Mouse (Mus musculus) embryonic stem cell, embryonic (primary cell): Measurements from ENCODE around the gene Gm20388.

ENCODE experiments used
- CTCF ChIA-PET, 4 experiments: fragments of 300-600 bp in 2 of 4; fragments of 350-600 bp in 2 of 4; sonication (Branson Sonifier 250); formaldehyde crosslinking; loops; one replicate each; lab custom pipeline; 2022; ENCODE audit warnings: inconsistent platforms in 2 of 4; lab: Charles Lee
- POLR2A ChIA-PET, 4 experiments: fragments of 300-600 bp in 2 of 4; fragments of 350-600 bp in 2 of 4; sonication (Branson Sonifier 250); formaldehyde crosslinking; loops; one replicate each; lab custom pipeline; 2022; ENCODE audit warnings: antibody characterized with exemption in 4 of 4, inconsistent platforms in 1 of 4; lab: Charles Lee

The Gm20388 gene

DNA sequence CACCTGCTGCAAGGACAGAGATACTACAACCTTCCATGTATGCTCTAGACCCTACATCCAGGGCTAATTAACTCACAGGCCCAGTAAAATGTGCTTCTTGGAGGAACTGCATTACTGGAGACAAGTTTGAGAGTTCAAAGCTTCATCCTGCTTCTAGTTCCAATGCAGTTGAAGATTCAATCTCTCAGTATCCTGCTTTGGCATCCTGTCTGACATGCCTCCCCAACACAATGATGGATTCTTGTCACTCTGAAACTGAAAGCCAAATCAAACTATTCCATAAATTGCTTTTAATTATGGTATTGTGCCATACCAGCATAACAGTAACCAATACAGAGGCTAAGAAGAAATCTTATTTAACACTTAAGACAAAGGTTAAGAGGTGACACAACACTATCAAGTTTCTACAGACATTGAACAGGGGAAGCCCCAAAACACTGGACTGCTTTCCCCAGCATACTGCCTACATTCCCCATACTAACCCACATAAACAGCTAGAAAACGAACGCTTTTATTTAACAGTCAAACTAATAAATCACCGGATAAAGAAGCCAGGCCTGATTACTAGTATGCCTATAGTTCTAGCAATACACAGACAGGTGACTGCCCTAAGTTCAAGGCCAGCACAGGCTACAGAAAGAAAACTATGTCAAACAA is 3059.5 kb downstream of the Gm20388 start:
- ChIA-PET CTCF (interaction anchor here in 1 of 4 experiments (0.6 kb wide), 1 partner anchor 60 kb away, joined by 3 read pairs; no protein-coding TSS in a partner anchor), POLR2A (interaction anchor here in 2 of 4 experiments (0.9 to 2.3 kb wide), 9 partner anchors 9 to 75 kb away, joined by 3 to 11 read pairs (median 6); partner anchors contain the start of gene Ankrd11 (in 1 of the 2))

DNA sequence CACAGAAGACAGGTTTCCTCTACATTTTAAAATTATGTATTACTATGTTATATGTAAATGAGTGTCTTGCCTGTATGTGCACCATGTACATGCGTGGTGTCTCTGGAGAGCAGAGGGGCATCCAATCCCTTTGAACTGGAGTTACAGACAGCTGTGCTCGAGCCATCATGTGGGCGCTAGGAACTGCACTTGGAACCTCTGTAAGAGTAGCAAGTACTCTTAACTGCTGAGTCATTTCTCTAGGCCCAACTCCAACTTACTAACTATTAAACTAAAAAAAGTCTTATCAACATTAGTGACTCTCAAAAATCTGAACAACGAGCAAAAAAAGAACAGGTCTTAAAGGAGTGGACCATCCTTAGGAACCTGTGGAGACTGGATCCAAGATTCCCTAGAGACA is 3065.4 kb downstream of the Gm20388 start:
- CTCF ChIA-PET: no interaction called here
- POLR2A ChIA-PET: interaction anchor here in 2 of 4 experiments (0.6 to 1.6 kb wide), 4 partner anchors 17 to 69 kb away, joined by 3 to 6 read pairs (median 4); no protein-coding TSS in a partner anchor

DNA sequence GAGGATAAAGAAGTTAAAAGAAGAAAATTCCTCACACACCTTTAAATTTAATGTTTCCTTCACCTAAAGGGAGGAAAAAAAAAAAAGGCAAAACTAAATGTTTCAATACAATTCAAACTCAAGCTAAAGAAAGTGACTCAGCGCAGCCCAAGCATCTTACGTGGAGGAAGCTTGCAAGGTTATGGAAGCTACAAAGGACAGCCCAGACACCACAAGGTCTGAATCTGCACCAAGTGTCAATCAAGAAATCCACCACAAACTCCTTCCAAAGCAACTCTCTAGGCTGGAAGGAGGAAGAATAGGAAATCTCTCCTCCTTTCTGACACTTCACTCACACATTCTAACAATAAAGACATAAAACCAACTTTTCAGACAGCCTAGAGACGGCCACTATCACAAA is 3068.8 kb downstream of the Gm20388 start:
- ChIA-PET POLR2A (interaction anchor here in 3 of 4 experiments (0.6 to 3.7 kb wide), 28 partner anchors 10 to 1887 kb away, joined by 3 to 42 read pairs (median 6); partner anchors contain the start of gene Ankrd11 (in 2 of the 3)), CTCF (interaction anchor here in 1 of 4 experiments (0.7 kb wide), 1 partner anchor 73 kb away, joined by 3 read pairs; no protein-coding TSS in a partner anchor)

DNA sequence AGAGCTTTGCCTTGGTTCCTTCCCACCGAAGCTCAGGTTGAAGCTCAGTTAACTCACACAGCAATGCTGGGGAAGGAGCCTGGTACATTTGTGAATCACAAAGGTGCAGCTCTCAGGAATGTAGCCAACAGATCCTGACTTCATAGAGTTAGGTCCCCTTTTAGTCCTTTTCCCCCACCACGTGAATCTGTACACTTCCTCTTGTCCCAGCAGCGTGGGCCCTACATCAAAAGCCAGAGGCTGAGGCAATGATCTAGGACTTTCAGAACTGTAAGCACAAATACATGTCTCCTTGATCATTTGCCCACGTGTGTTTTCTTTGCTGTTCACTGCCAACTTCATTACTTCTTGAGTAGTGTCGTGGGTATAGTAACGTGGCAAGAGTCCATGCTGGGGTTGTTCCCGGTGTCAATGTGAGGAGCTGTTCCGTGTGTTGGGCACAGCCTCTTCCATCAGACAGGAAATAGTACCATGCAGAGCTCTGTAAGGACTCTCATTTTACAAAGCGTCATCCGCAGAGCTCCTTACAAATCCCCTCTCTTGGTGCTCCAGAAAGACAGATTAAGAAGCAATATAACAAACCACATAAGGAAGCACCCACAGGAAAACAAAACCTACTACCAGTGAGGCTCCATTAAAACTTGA is 3069.3 kb downstream of the Gm20388 start:
- CTCF ChIA-PET: interaction anchor here in 1 of 4 experiments (0.7 kb wide), 1 partner anchor 73 kb away, joined by 3 read pairs; no protein-coding TSS in a partner anchor
- POLR2A ChIA-PET: interaction anchor here in 3 of 4 experiments (0.5 to 3.7 kb wide), 34 partner anchors 9 to 1887 kb away, joined by 3 to 42 read pairs (median 4); partner anchors contain the start of gene Ankrd11 (in 2 of the 3)

DNA sequence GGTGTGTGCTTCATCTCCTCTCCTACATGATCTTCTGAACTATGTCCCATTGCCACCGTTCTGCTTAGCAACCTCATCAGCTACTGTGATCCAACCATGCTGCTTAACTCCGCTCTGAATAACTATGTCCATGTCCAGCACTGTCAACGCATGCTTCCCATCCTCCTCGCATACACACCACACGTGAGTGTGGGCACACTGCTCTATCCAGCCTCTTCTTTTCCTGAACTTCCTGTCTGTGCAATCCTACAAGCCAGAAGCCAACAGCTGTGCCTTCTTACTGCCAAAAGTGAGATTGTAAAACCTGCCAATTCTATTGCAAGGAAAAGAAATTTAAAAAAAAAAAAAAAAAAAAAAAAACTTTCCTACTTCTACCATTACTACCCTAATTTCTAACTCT is 3071.0 kb downstream of the Gm20388 start:
- CTCF ChIA-PET: interaction anchor here in 1 of 4 experiments (0.6 kb wide), 2 partner anchors 34 to 70 kb away, joined by 3 to 4 read pairs; no protein-coding TSS in a partner anchor
- POLR2A ChIA-PET: interaction anchor here in 3 of 4 experiments (0.7 to 1.3 kb wide), 8 partner anchors 9 to 406 kb away, joined by 3 to 7 read pairs (median 4); no protein-coding TSS in a partner anchor

DNA sequence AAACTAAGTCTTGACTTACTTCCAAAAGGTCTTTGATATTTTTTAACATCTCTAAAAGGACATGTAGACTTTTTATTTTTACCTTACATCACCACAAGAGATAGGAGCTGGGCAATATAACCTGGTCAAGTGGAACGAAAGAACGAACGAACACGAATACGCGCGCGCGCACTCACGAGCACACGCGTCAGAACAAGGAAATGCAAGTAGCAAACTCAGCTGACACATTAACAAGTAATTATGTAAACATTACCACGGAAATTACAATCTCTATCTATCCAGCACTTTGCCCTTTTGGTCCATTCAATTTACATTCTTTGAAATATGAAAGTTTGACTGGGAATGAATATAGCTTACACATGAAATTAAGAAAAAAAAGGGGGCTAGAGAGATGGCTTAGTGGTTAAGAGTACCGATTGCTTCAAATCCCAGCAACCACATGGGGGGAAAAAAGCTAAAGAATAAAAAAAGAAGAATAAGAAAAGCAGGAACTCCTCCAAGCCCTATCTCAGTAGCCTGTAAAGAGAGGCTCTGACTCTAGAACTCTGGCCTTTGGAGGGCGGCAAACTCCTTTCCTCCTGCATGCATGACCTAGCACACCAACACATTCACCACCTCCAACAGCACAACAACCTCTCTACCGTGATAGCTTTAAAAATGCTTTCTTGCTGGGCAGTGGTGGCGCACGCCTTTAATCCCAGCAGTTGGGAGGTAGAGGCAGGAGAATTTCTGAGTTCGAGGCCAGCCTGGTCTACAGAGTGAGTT is 3072.7 kb downstream of the Gm20388 start:
- CTCF ChIA-PET: interaction anchor here in 2 of 4 experiments (0.6 kb wide), 2 partner anchors 20 to 421 kb away, joined by 5 to 10 read pairs; no protein-coding TSS in a partner anchor
- POLR2A ChIA-PET: interaction anchor here in 3 of 4 experiments (0.6 to 5.8 kb wide), 17 partner anchors 9 to 96 kb away, joined by 3 to 32 read pairs (median 4); partner anchors contain the start of gene Ankrd11 (in 2 of the 3)

DNA sequence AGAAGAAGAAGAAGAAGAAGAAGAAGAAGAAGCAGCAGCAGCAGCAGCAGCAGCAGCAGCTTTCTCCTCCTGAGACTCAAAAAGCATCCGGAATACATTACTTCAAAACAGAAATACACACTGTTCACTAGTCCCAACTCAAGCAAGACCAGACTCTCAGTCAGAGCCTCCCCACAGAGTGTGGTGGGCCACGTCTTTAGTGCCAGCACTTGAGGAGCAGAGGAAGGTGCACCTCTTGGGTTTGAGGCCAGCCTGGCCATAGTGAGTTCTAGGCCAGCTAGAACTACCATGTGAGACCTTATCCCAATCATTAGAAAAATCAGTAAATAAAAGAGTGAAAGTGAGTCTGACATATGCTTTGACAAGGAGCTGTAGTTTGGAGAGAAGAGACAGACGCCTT is 3073.5 kb downstream of the Gm20388 start:
- ChIA-PET POLR2A (interaction anchor here (0.7 to 5.8 kb wide), 21 partner anchors 9 to 111 kb away, joined by 3 to 32 read pairs (median 4); partner anchors contain the start of gene Ankrd11 (in 2 of the 4)), CTCF (interaction anchor here in 2 of 4 experiments (0.8 to 0.9 kb wide), 2 partner anchors 33 to 77 kb away, joined by 3 read pairs; no protein-coding TSS in a partner anchor)

DNA sequence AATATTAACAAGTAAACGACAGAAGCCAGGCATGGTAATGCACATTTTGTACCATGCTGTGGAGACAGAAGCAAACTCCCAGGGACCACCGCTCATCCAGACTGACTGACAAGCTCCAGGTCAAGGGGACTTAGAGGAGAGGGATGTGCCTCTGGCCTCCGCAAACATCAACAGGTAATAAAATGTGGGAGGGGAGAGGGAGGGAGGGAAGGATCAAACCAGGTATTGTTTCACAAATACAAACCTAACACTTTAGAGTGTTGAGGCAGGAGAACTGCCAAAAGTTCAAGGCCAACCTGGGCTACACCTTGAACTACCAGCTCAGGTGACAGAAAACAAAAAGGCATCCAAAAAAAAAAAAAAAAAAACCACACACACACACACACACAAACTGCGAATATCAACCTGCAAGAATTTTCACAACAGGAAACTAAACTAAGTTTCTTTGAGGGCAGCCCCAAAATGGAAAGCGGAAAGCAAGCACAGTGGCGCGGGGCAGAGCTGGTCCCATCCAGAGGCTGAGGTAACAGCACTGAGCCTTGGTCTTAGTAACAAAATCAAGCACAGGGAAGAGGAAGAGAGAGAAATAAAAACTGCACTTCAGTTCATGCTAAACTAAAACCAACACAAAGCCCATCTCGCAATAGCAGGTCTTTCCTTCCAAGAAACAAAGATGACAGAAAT is 3076.0 kb downstream of the Gm20388 start:
- ChIA-PET POLR2A (interaction anchor here (0.6 to 5.8 kb wide), 27 partner anchors 9 to 392 kb away, joined by 3 to 32 read pairs (median 4); partner anchors contain the start of gene Ankrd11 (in 2 of the 4)), CTCF (interaction anchor here in 2 of 4 experiments (0.6 to 1.0 kb wide), 4 partner anchors 43 to 147 kb away, joined by 3 to 11 read pairs (median 4); no protein-coding TSS in a partner anchor)

DNA sequence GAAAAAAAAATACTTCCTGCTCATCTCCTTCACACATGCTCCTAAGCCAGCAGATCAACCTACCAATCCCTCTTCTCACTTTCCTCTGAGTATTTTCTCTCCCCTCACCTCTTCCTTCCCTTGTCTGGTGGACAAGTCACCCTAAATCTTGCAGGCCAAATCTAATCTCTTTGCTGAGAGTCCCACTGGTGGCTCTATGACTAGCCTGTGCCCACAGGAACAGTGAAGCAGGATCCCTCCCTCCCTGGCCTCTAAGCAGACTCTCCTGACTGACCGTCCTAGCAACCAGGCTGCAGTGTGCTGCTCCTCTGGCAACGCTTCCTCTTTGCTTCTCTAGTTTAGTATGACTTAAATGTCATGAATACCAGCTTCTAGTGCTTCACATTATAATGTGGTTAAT is 3076.6 kb downstream of the Gm20388 start:
- POLR2A ChIA-PET: interaction anchor here (0.6 to 5.8 kb wide), 17 partner anchors 9 to 393 kb away, joined by 3 to 32 read pairs (median 4); partner anchors contain the start of gene Ankrd11 (in 2 of the 4)
- CTCF ChIA-PET: no interaction called here

DNA sequence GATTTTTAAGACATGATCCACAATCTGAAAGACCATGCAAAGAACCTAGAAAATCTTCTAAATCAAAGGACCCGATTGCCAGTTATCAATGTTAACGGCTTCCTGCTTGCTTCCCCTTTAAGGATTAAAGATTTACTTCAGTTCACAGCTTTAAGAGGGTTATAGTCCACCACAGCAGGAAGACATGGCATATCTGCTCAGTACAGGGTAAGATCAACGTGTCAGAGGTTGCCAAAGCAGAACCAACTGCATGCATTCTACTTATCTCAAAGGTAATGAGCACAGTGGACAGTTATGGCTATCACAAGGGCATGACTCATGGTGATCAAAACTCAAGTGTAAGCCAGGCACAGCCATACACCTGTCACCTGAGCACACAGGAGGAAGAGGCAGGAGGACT is 3078.3 kb downstream of the Gm20388 start:
- ChIA-PET POLR2A (interaction anchor here in 2 of 4 experiments (1.1 to 4.7 kb wide), 6 partner anchors 10 to 48 kb away, joined by 3 to 42 read pairs (median 6); no protein-coding TSS in a partner anchor), CTCF (no interaction called here)

DNA sequence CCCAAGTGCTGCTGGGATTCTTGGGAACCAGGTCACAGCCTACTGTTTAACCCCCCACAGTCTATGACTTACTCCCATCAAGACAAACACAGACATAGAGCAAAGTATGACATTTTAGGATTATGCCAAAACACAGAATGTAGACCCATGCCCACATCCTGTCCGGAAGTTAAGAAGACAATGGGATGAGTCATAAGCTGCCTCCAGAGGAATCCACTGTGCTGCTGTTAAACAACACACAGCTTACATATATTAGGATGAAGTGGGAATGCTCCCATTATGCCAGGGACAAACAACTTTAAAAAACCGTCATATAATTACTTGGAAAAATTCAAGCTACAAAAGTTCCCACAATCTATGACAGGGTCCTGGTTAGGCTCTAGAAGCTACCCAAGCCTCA is 3079.3 kb downstream of the Gm20388 start:
- CTCF ChIA-PET: interaction anchor here in 1 of 4 experiments (0.5 kb wide), 1 partner anchor 333 kb away, joined by 16 read pairs; no protein-coding TSS in a partner anchor
- POLR2A ChIA-PET: interaction anchor here in 3 of 4 experiments (0.5 to 4.7 kb wide), 17 partner anchors 10 to 353 kb away, joined by 3 to 42 read pairs (median 4); partner anchors contain the start of gene Ankrd11 (in 1 of the 3)

DNA sequence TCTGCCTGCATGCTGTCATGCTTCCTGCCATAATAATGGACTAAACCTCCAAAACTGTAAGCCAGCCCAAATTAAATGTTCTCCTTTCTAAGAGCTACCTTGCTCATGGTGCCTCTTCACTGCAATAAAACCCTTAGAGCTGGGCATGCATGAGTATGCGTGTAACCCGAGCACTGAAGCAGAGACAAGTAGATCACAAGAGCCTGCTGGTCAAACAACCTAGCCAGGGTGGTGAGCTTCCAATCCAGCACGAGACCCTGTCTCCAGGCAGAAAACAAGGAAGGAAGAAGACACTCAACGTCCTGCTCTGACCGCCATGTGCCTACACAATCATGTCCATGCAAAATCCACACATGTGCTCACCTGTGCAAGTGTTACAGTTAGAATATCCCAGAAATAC is 3080.7 kb downstream of the Gm20388 start:
- POLR2A ChIA-PET: interaction anchor here in 3 of 4 experiments (0.7 to 4.7 kb wide), 13 partner anchors 9 to 54 kb away, joined by 3 to 42 read pairs (median 4); partner anchors contain the start of gene Ankrd11 (in 1 of the 3)
- CTCF ChIA-PET: interaction anchor here in 2 of 4 experiments (0.7 to 1.0 kb wide), 2 partner anchors 21 to 125 kb away, joined by 3 read pairs; no protein-coding TSS in a partner anchor

DNA sequence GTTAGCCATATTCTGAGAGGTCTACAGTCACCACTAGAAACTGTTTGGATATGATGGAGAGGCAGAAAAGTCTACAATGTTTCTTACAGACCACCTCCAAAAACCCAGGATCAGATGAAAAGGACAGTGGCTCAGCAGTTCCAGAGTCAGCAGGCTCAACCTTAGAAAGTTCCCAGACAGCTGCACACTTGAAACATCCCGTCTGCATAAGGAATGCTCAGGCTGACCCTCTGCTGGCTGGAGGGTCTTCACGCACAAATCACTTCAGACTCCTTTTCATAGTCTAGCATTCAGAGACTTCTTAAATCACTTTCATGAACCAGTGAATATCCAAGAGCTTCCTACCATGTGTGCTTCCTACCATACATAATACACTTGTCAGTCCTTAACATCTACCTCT is 3081.7 kb downstream of the Gm20388 start:
- CTCF ChIA-PET: no interaction called here

DNA sequence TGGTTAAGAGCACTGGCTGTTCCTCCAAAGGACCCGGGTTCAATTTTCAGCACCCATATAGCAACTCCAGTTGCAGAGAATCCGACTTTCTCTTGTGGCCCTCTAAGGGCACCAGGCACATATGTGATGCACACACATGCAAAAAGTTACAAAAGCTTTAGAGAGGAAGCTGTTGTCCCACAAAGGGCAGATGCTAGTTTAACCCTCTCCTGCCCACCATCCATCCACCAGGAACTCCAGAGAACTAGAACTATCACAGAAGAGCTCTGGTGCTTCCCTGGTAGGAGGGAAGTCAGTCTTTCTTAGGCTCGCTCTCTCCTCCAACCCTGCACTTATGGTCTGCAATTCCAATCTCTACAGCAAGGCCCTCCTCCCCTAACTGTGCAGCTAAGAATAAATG is 3082.4 kb downstream of the Gm20388 start:
- ChIA-PET POLR2A (interaction anchor here in 2 of 4 experiments (0.7 to 4.7 kb wide), 13 partner anchors 9 to 86 kb away, joined by 3 to 42 read pairs (median 3); no protein-coding TSS in a partner anchor), CTCF (no interaction called here)

More for the DNA sequence above, 3081.7 kb downstream of the Gm20388 start:
- POLR2A ChIA-PET: interaction anchor here in 3 of 4 experiments (0.5 to 4.7 kb wide), 14 partner anchors 8 to 86 kb away, joined by 3 to 42 read pairs (median 4); partner anchors contain the start of gene Ankrd11 (in 1 of the 3)

DNA sequence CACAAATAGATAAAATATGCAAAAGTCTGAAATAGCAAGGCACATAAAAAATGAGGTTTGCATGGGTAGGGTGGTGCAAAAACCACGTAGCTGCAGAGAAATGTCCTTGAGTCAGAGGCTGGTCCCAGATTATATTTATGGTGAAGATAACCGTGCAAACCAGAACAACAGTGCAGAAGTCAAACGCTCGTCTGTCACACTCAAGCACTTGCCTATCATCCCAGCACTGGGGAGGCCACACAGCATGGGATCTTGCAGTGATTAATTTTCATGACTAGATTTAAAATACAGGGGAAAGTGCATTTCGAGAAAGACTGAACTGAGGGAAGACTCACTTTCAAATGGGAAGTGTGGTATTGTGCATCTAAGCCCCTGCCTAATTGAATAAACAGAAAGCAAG is 3083.1 kb downstream of the Gm20388 start:
- ChIA-PET POLR2A (interaction anchor here in 2 of 4 experiments (0.7 to 1.6 kb wide), 9 partner anchors 8 to 87 kb away, joined by 3 to 5 read pairs (median 3); no protein-coding TSS in a partner anchor), CTCF (no interaction called here)

DNA sequence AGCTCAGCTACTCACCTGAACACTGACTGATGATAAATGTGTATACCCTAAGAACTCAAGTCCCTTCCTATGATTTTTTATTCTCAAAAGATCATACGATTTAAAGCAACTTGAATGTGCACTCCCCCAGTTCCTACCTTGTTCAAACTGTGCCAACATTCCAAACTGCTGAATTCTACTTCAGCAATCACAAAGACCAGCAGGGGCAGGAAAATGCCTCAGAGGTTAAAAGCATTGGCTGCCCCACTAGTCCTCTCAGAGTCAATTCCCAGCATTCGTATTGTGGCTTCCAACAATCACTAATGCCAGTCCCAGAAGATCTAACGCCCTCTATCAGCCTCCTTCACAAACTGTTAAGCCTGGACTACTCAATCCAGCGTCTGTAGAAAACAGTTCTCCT is 3087.3 kb downstream of the Gm20388 start:
- ChIA-PET POLR2A (interaction anchor here in 2 of 4 experiments (1.3 to 1.9 kb wide), 4 partner anchors 13 to 45 kb away, joined by 3 to 5 read pairs (median 4); no protein-coding TSS in a partner anchor), CTCF (no interaction called here)
